Mouse (Mus musculus) stomach, embryonic 15.5 days (tissue): ENCODE results near the gene Rflnb. TPM values are rescaled to one million over a fixed set of nuclear protein-coding genes. Genes with fewer than 3 reads are reported as not detected.

Experiments used
- ATAC-seq: fragments of 200-750 bp; cut with Nextera tagmentation; 2 replicates; pipeline ENCODE4 v1.8.0; 2017; ENCODE audit warnings: low read depth, moderate number of reproducible peaks, moderate TSS enrichment; ENCODE audit not compliant: insufficient read depth, low FRiP score
- H3K27ac ChIP-seq: fragments of 300-500 bp; sonication (generic); 2 replicates; pipeline ENCODE4 v1.5.1; 2015; ENCODE audit warnings: mild to moderate bottlenecking, inconsistent platforms
- H3K27me3 ChIP-seq: fragments of 300-500 bp; sonication (generic); replicated peaks from 2 replicates; pipeline ENCODE4 v1.6.1; 2015; ENCODE audit warnings: inconsistent platforms
- H3K36me3 ChIP-seq: fragments of 300-500 bp; sonication (generic); 2 replicates; pipeline ENCODE4 v1.6.1; 2015; ENCODE audit warnings: inconsistent platforms
- H3K4me1 ChIP-seq: fragments of 300-500 bp; sonication (generic); 2 replicates; pipeline ENCODE4 v1.6.1; 2015; ENCODE audit warnings: inconsistent platforms
- H3K4me2 ChIP-seq: fragments of 300-500 bp; sonication (generic); 2 replicates; pipeline ENCODE4 v1.6.1; 2015; ENCODE audit warnings: mild to moderate bottlenecking, inconsistent platforms
- H3K4me3 ChIP-seq: fragments of 300-500 bp; sonication (generic); replicated peaks from 2 replicates; pipeline ENCODE4 v1.5.1; 2015; ENCODE audit warnings: inconsistent platforms
- H3K9ac ChIP-seq: fragments of 300-500 bp; sonication (generic); 2 replicates; pipeline ENCODE4 v1.6.1; 2015; ENCODE audit warnings: inconsistent platforms
- H3K9me3 ChIP-seq: fragments of 300-500 bp; sonication (generic); 2 replicates; pipeline ENCODE4 v1.6.1; 2016; ENCODE audit warnings: inconsistent platforms
- WGBS: fragments of 180-500 bp; shearing (Covaris S2); methylation state at CpG from one replicate; pipeline ENCODE4 v1.1.7; 2015; 5-methylcytosine and 5-hydroxymethylcytosine counted together
- polyA plus RNA-seq: library from polyadenylated mRNA; unstranded; fragments of >200 nt; fragmentation: Nextera tagmentation; extraction: Ambion mirVana; gene quantifications from 2 replicates; pipeline ENCODE4 v1.2.1, GENCODE M21; 2015

The Rflnb gene
- polyA plus RNA-seq, 1 experiment from 2014 or later = 53.8 TPM

- peaks cover 5% of the 10 kb centered on the region for H3K4me1 ChIP-seq
- ATAC-seq = no peak
Measured at GRCm38 (mm10) chr11:76050967-76051512, 23.5 kb upstream of the Rflnb start.

DNA sequence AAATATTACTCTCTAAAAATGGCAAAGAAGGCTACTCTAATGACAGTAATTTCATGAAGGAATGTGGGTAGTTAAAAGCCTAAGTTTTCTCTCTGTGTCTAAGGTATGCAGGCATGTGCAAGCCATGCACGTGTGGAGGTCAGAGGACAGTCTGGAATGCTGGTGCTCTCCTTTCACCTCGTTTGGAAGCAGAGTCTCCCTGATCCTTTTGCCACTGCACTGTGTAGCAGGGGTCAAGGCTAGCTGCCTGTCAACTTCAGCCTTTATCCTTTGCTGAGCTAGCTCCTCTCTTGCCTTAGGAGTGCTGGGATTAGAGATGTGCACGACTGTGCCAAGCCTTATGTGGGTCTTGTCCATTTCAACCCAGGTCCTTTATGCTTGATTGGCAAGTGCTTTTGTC, 22.9 kb upstream of the Rflnb start:
- H3K27ac ChIP-seq = no peak overlapping the region
- no peak for ATAC-seq
- WGBS = 48% methylated on average over 3 of the region's 3 CpGs
- no peaks in the 10 kb centered on the region for H3K27me3 ChIP-seq
- no peak overlapping the region for H3K9ac ChIP-seq
- no peaks in the 10 kb centered on the region for H3K9me3 ChIP-seq
- no peak overlapping the region for H3K4me2 ChIP-seq
- H3K36me3 ChIP-seq = 0 out of 2 replicates have a peak, but pooled peaks cover 4% of the 10 kb centered on the region
- peaks cover 5% of the 10 kb centered on the region for H3K4me1 ChIP-seq
- H3K4me3 ChIP-seq = no peak overlapping the region

More at GRCm38 (mm10) chr11:76050967-76051512, 23.5 kb upstream of the Rflnb start:
- no peak overlapping the region for H3K4me2 ChIP-seq
- H3K36me3 ChIP-seq = 0 out of 2 replicates have a peak, but pooled peaks cover 4% of the 10 kb centered on the region
- no peak overlapping the region for H3K27ac ChIP-seq
- no peaks in the 10 kb centered on the region for H3K27me3 ChIP-seq
- no peak overlapping the region for H3K9ac ChIP-seq
- no peaks in the 10 kb centered on the region for H3K9me3 ChIP-seq
- no peak overlapping the region for H3K4me3 ChIP-seq
- WGBS = 46% methylated on average over 5 of the region's 5 CpGs

DNA sequence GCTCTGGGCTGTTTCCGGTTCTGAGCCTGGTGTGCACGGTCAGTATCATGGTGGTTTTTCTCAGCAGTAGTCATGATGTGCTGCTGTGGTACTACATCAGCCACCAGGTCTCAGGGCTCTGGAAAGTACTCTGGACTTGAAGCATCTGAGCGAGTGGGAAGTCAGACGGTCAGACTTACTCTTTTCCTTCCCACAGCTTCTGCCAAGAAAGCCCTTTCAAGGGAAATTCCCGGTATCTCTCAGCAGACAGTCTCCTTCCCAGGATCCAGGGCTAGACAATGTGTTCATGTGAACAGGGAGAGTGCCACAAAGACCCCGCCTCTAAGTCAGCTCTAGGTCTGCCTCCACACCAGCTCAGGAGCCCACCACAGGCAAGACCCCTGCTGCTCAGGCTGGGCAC, 17.8 kb upstream of the Rflnb start:
- H3K36me3 ChIP-seq = 0 out of 2 replicates have a peak, but pooled peaks cover 4% of the 10 kb centered on the region
- no peaks in the 10 kb centered on the region for H3K4me1 ChIP-seq
- no peak overlapping the region for H3K9ac ChIP-seq
- no peak overlapping the region for H3K27ac ChIP-seq
- no peak overlapping the region for H3K4me3 ChIP-seq
- ATAC-seq = no peak
- H3K9me3 ChIP-seq = no peaks in the 10 kb centered on the region
- no peaks in the 10 kb centered on the region for H3K27me3 ChIP-seq
- no peak overlapping the region for H3K4me2 ChIP-seq
- 69% methylated on average over 6 of the region's 6 CpGs for WGBS

- H3K4me2 ChIP-seq = no peak overlapping the region
- H3K9me3 ChIP-seq = no peaks in the 10 kb centered on the region
- no peaks in the 10 kb centered on the region for H3K27me3 ChIP-seq
- no peak overlapping the region for H3K9ac ChIP-seq
- no peak for ATAC-seq
- 83% methylated on average over 6 of the region's 6 CpGs for WGBS
- 0 out of 2 replicates have a peak, but pooled peaks cover 4% of the 10 kb centered on the region for H3K36me3 ChIP-seq
- H3K4me1 ChIP-seq = no peaks in the 10 kb centered on the region
- H3K4me3 ChIP-seq = no peak overlapping the region
- H3K27ac ChIP-seq = no peak overlapping the region
Measured at GRCm38 (mm10) chr11:76044468-76044867, 16.9 kb upstream of the Rflnb start.

GRCm38 (mm10) chr11:76042882-76043281, 15.3 kb upstream of the Rflnb start:
- Histone ChIP-seq H3K9ac (no peak overlapping the region), H3K36me3 (0 out of 2 replicates have a peak, but pooled peaks cover 4% of the 10 kb centered on the region), H3K9me3 (no peaks in the 10 kb centered on the region), H3K4me3 (no peak overlapping the region), H3K4me1 (no peaks in the 10 kb centered on the region), H3K27ac (0 out of 2 replicates have a peak overlapping the region, but pooled peaks have one; percentile 28), H3K4me2 (no peak overlapping the region), H3K27me3 (no peaks in the 10 kb centered on the region)
- ATAC-seq = 0 out of 2 replicates have a peak, but pooled peaks have one; percentile 27
- 25% methylated on average over 5 of the region's 5 CpGs for WGBS

GRCm38 (mm10) chr11:76042041-76042638, 14.6 kb upstream of the Rflnb start:
- no peaks in the 10 kb centered on the region for H3K4me1 ChIP-seq
- ATAC-seq = no peak
- WGBS = 62% methylated on average over 10 of the region's 10 CpGs
- 0 out of 2 replicates have a peak, but pooled peaks cover 4% of the 10 kb centered on the region for H3K36me3 ChIP-seq
- H3K27ac ChIP-seq = no peak overlapping the region
- no peaks in the 10 kb centered on the region for H3K9me3 ChIP-seq
- no peak overlapping the region for H3K4me3 ChIP-seq
- H3K27me3 ChIP-seq = no peaks in the 10 kb centered on the region
- H3K9ac ChIP-seq = no peak overlapping the region
- H3K4me2 ChIP-seq = no peak overlapping the region

- no peak overlapping the region for H3K9ac ChIP-seq
- H3K4me1 ChIP-seq = no peaks in the 10 kb centered on the region
- H3K4me3 ChIP-seq = no peak overlapping the region
- no peak overlapping the region for H3K4me2 ChIP-seq
- H3K9me3 ChIP-seq = no peaks in the 10 kb centered on the region
- no peaks in the 10 kb centered on the region for H3K36me3 ChIP-seq
- no peak overlapping the region for H3K27ac ChIP-seq
- no peaks in the 10 kb centered on the region for H3K27me3 ChIP-seq
- WGBS = 86% methylated on average over 4 of the region's 4 CpGs
- no peak for ATAC-seq
Measured at GRCm38 (mm10) chr11:76040761-76041376, 13.3 kb upstream of the Rflnb start.

DNA sequence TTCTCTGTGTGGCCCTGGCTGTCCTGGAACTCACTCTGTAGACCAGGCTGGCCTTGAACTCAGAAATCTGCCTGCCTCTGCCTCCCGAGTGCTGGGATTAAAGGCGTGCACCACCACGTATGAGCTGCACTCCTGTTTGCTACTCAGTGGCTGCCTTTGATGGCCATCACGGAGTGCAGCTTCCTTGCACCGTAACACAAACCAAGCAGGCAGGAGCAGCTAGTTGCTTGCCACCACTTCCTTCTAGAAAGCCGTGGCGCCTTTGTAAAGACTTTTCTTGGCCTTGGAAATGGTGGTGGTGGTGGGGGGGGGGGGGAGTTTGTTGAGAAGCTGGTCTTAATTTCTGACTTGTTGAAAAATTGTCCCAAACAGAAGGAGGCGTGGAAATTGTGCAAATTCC, 12.5 kb upstream of the Rflnb start:
- ATAC-seq = no peak
- WGBS = 83% methylated on average over 8 of the region's 8 CpGs
- Histone ChIP-seq H3K4me3 (no peak overlapping the region), H3K9ac (no peak overlapping the region), H3K27me3 (no peaks in the 10 kb centered on the region), H3K4me1 (no peaks in the 10 kb centered on the region), H3K4me2 (no peak overlapping the region), H3K9me3 (no peaks in the 10 kb centered on the region), H3K36me3 (no peaks in the 10 kb centered on the region), H3K27ac (no peak overlapping the region)

GRCm38 (mm10) chr11:76039271-76040053, 11.9 kb upstream of the Rflnb start:
- H3K4me1 ChIP-seq = no peaks in the 10 kb centered on the region
- ATAC-seq = no peak
- no peak overlapping the region for H3K9ac ChIP-seq
- H3K27me3 ChIP-seq = no peaks in the 10 kb centered on the region
- H3K9me3 ChIP-seq = no peaks in the 10 kb centered on the region
- no peaks in the 10 kb centered on the region for H3K36me3 ChIP-seq
- no peak overlapping the region for H3K4me2 ChIP-seq
- H3K27ac ChIP-seq = no peak overlapping the region
- WGBS = 81% methylated on average over 3 of the region's 3 CpGs
- H3K4me3 ChIP-seq = no peak overlapping the region

DNA sequence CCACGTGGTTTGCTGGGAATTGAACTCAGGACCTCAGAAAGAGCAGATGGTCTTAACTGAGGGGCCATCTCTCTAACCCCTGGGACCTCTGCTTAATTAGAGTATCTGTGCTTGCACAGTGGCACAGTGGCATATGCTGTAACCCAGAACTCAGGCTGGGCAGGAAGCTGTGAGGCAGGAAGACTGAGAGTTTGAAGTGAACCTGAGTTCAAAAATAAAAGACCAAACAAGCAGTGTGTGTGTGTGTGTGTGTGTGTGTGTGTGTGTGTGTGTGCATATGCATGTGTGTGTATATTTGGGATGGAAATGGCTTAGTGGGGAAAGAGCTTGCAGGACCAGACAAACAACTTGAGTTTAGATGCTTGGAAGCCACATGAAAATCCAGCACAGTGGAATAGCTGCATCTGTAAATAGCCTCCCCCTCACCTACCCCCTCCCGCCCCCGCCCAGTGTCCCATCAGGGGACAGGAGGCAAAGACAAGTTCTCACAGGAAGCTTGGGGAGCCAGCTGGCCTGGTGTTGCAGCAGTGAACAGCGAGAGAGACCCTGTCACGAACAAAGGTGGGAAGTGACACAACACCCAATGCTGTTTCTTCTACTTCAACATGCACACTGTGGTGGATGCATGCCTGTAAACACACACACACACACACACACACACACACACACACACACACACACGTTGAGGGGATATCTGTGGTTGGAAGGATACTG, 10.2 kb upstream of the Rflnb start:
- no peak overlapping the region for H3K4me3 ChIP-seq
- H3K4me1 ChIP-seq = no peaks in the 10 kb centered on the region
- WGBS = 41% methylated on average over 6 of the region's 6 CpGs
- no peak for ATAC-seq
- H3K27me3 ChIP-seq = no peaks in the 10 kb centered on the region
- no peak overlapping the region for H3K4me2 ChIP-seq
- no peak overlapping the region for H3K27ac ChIP-seq
- no peaks in the 10 kb centered on the region for H3K36me3 ChIP-seq
- no peak overlapping the region for H3K9ac ChIP-seq
- H3K9me3 ChIP-seq = no peaks in the 10 kb centered on the region

GRCm38 (mm10) chr11:76035182-76035581, 7.6 kb upstream of the Rflnb start:
- Histone ChIP-seq H3K9ac (no peak overlapping the region), H3K36me3 (no peaks in the 10 kb centered on the region), H3K27ac (no peak overlapping the region), H3K4me1 (no peaks in the 10 kb centered on the region), H3K9me3 (no peaks in the 10 kb centered on the region), H3K4me2 (no peak overlapping the region), H3K4me3 (no peak overlapping the region), H3K27me3 (no peaks in the 10 kb centered on the region)
- no peak for ATAC-seq
- WGBS = 87% methylated on average over 8 of the region's 8 CpGs
